Mouse (Mus musculus) lung, adult 2 months (tissue): ENCODE measurements around the gene Hinfp.
"Not testable (repeated sequence)": the region's sequence is repeated elsewhere in the genome, so short reads cannot be mapped to it uniquely, and the experiment has no call there.

Experiments used
- CTCF ChIP-seq: fragments of 200-500 bp; IDR thresholded peaks from 2 replicates; pipeline ENCODE4 v1.5.1; 2011; ENCODE audit warnings: mild to moderate bottlenecking, low read length, control low read depth; ENCODE audit not compliant: insufficient read depth
- POLR2A ChIP-seq: fragments of 200-500 bp; IDR thresholded peaks from 2 replicates; pipeline ENCODE4 v1.6.1; 2011; ENCODE audit warnings: low read depth, mild to moderate bottlenecking, control low read depth, low read length, borderline replicate concordance; ENCODE audit errors: extremely low read depth

- TF ChIP-seq POLR2A, CTCF: not testable (repeated sequence)
Measured at GRCm38 (mm10) chr9:44325032-44325767, 19.7 kb upstream of the Hinfp start.
